Mouse (Mus musculus) embryonic fibroblast, embryonic 13.5 days (primary cell): ENCODE results near the gene Mpl. TPM values are rescaled to one million over a fixed set of nuclear protein-coding genes. Genes with fewer than 3 reads are reported as not detected.

ENCODE experiments used
- H3K27ac ChIP-seq: 2 replicates; pipeline ENCODE4 v1.5.1; 2012; ENCODE audit warnings: low read length, control low read depth, inconsistent platforms; ENCODE audit not compliant: insufficient read depth
- H3K4me1 ChIP-seq: 2 replicates; pipeline ENCODE4 v1.6.1; 2011; ENCODE audit warnings: low read length; ENCODE audit not compliant: control insufficient read depth, insufficient read depth
- H3K4me3 ChIP-seq: 2 replicates; pipeline ENCODE4 v1.5.1; 2011; ENCODE audit warnings: mild to moderate bottlenecking, control low read depth, low read length; ENCODE audit not compliant: insufficient read depth
- CTCF ChIP-seq: IDR thresholded peaks from 2 replicates; pipeline ENCODE4 v1.5.1; 2011; ENCODE audit warnings: mild to moderate bottlenecking, control low read depth, low read length, moderate library complexity, borderline replicate concordance; ENCODE audit not compliant: insufficient read depth
- POLR2A ChIP-seq: IDR thresholded peaks from 2 replicates; pipeline ENCODE4 v1.6.1; 2011; ENCODE audit warnings: low read depth, mild to moderate bottlenecking, control low read depth, low read length, moderate library complexity
- polyA plus RNA-seq: library from polyadenylated mRNA; stranded (reverse); fragments of >200 nt; gene quantifications from 2 replicates; pipeline ENCODE4 v1.2.4, GENCODE M21; 2011; ENCODE audit warnings: low read depth; ENCODE audit not compliant: missing spikeins, insufficient read length

Gene Mpl
- polyA plus RNA-seq, 1 experiment: not detected

- Histone ChIP-seq H3K4me3 (no peak overlapping the region), H3K27ac (peak overlapping the region; percentile 12; the same call in 1 of the 2 replicates), H3K4me1 (0 out of 2 replicates have a peak, but pooled peaks cover 2% of the 10 kb centered on the region)
- TF ChIP-seq CTCF: no peak
- no peak for TF ChIP-seq POLR2A
These were observed 7.6 kb upstream of the Mpl start for GRCm38 (mm10) chr4:118464956-118465355.

- no peaks in the 10 kb centered on the region for H3K4me1 ChIP-seq
- no peak overlapping the region for H3K27ac ChIP-seq
- no peak for TF ChIP-seq POLR2A
- TF ChIP-seq CTCF: no peak
These were observed 10.7 kb downstream of the Mpl start for GRCm38 (mm10) chr4:118446415-118447153.

GRCm38 (mm10) chr4:118445781-118446414 is 11.4 kb downstream of the Mpl start:
- TF ChIP-seq POLR2A: no peak
- TF ChIP-seq CTCF: no peak
- H3K4me3 ChIP-seq: peak overlapping the region; percentile 6
- no peaks in the 10 kb centered on the region for H3K4me1 ChIP-seq
- no peak overlapping the region for H3K27ac ChIP-seq

More at GRCm38 (mm10) chr4:118446415-118447153, 10.7 kb downstream of the Mpl start:
- H3K4me3 ChIP-seq: peak overlapping the region; percentile 6

- H3K27ac ChIP-seq: no peak overlapping the region
- H3K4me3 ChIP-seq: no peak overlapping the region
- TF ChIP-seq CTCF (no peak), POLR2A (no peak)
- H3K4me1 ChIP-seq: no peaks in the 10 kb centered on the region
These were observed 12.2 kb downstream of the Mpl start for GRCm38 (mm10) chr4:118445088-118445487.

GRCm38 (mm10) chr4:118437829-118438253 is 19.5 kb downstream of the Mpl start:
- H3K4me3 ChIP-seq: peak overlapping the region; percentile 39
- TF ChIP-seq CTCF: no peak
- peak; percentile 50; the same call in 1 of the 2 replicates for TF ChIP-seq POLR2A
- no peaks in the 10 kb centered on the region; the same call in 1 of the 2 replicates for H3K4me1 ChIP-seq
- H3K27ac ChIP-seq: peak overlapping the region; percentile 74

GRCm38 (mm10) chr4:118436820-118437603 is 20.3 kb downstream of the Mpl start, which contains the start of gene Cdc20:
Gene Cdc20 (minus strand): TSS chr4:118437352.
- Histone ChIP-seq H3K4me3 (peak within 1 kb of the TSS; percentile 53), H3K27ac (peak within 1 kb of the TSS; percentile 74), H3K4me1 (no peaks in the 10 kb centered on the region; the same call in 1 of the 2 replicates)
- no peak for TF ChIP-seq CTCF
- peak; percentile 83 for TF ChIP-seq POLR2A

GRCm38 (mm10) chr4:118432332-118432731 is 25.0 kb downstream of the Mpl start:
- TF ChIP-seq CTCF (no peak), POLR2A (no peak)
- H3K4me1 ChIP-seq: no peaks in the 10 kb centered on the region; the same call in 1 of the 2 replicates

GRCm38 (mm10) chr4:118429215-118429895 is 28.0 kb downstream of the Mpl start:
- Histone ChIP-seq H3K27ac (peak overlapping the region; percentile 92), H3K4me1 (no peaks in the 10 kb centered on the region; the same call in none of the 2 replicates), H3K4me3 (peak overlapping the region; percentile 81)
- TF ChIP-seq POLR2A: no peak
- no peak for TF ChIP-seq CTCF

More at GRCm38 (mm10) chr4:118432332-118432731, 25.0 kb downstream of the Mpl start:
- Histone ChIP-seq H3K4me3 (no peak overlapping the region), H3K27ac (no peak overlapping the region)
